12 mouse cellular contexts compared by ENCODE assay signal in the genomic region with DNA sequence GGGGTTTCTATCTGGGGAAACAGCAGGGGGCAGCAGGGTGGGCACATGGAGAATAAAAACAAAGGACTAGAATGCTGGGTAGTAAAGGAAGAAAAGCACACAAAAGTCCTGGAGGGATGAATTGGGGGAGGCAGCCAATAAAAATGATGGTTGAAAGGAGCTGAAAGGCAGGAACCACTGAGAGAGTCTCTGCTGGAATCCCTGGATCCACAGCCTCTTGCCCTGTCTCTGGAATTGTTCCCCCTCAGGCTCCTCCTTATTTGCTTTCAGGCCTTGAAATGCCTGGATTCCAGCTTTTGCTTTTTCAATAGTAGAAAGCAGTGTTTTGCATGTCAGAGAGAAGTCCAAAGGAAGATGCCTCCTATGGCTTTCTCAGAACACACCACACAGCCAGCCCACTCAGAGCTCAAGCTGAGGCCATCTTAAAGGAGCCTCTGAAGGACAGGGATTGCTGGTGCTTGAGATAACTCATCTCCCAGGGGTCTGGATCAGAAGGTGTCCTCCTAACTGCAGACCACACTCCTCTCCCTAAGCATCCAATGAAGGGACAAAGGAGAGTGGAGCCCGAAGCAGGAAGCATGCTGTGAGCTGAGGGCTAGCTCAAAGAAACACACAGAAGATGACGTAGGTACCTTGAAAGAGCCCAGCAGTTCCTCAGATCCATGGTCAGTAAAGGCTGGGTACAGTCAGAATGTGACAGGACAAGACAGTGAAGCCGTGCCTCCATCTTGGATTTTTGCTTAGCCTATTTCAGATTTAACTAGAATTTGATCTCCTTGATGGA. TPM values are rescaled to one million over a fixed set of nuclear protein-coding genes. Genes with fewer than 3 reads are reported as not detected.
DNase-seq lines count a peak whose midpoint lies in the region; ATAC-seq and TF ChIP-seq lines count a peak whose summit lies in the region.
"Had no signal": no experiment of that assay in that cellular context is flagged by ENCODE, and none has a peak within 500 bp of the region (broad histone marks: within the 10 kb centered on the region; RNA-seq: fewer than 3 reads in every experiment).

No protein-coding gene starts in this region.

- no peak for TF ChIP-seq CTCF in ES-Bruce4 (IDR thresholded peaks at IDR 0.05; ENCODE audit: low read depth, low read length)

- WGBS in forebrain, embryonic 10.5 days = 25% methylated on average over 3 of the region's 3 CpGs
- 83% methylated on average over 3 of the region's 3 CpGs for WGBS in limb, embryonic 11.5 days

- no peak overlapping the region for H3K4me2 ChIP-seq in limb, embryonic 11.5 days (ENCODE audit: low read depth, severe bottlenecking)
- H3K4me2 ChIP-seq: lung, embryonic 15.5 days; stomach, embryonic 15.5 days had no signal

- peaks cover 2% of the 10 kb centered on the region for H3K4me1 ChIP-seq in ES-Bruce4 (ENCODE audit: control insufficient read depth, insufficient read depth, low read length)
- H3K4me1 ChIP-seq in forebrain, embryonic 10.5 days = peaks cover 24% of the 10 kb centered on the region
- 0 out of 2 replicates have a peak, but pooled peaks cover 2% of the 10 kb centered on the region for H3K4me1 ChIP-seq in limb, embryonic 11.5 days (ENCODE audit: control insufficient read depth, insufficient read depth, low read length)
- H3K4me1 ChIP-seq: lung, embryonic 15.5 days; stomach, embryonic 15.5 days had no signal

- H3K27ac ChIP-seq in ES-Bruce4 (ENCODE audit: insufficient read depth, low read length) = peak overlapping the region; percentile 89
- peak overlapping the region; percentile 85 for H3K27ac ChIP-seq in forebrain, embryonic 10.5 days
- no peak overlapping the region for H3K27ac ChIP-seq in limb, embryonic 11.5 days (replicated peaks; ENCODE audit: low read depth, low read length)
- H3K27ac ChIP-seq: lung, embryonic 15.5 days; stomach, embryonic 15.5 days had no signal

- H3K27me3 ChIP-seq in ES-Bruce4 (ENCODE audit: control insufficient read depth, insufficient read depth, low read length, poor library complexity, severe bottlenecking) = no peaks in the 10 kb centered on the region
- no peaks in the 10 kb centered on the region for H3K27me3 ChIP-seq in forebrain, embryonic 10.5 days (ENCODE audit: poor library complexity, severe bottlenecking)
- no peaks in the 10 kb centered on the region for H3K27me3 ChIP-seq in limb, embryonic 11.5 days (ENCODE audit: control insufficient read depth, insufficient read depth, low read length)
- H3K27me3 ChIP-seq: lung, embryonic 15.5 days; stomach, embryonic 15.5 days had no signal

- no peak overlapping the region for H3K4me3 ChIP-seq in ES-Bruce4 (ENCODE audit: low read depth, low read length)
- H3K4me3 ChIP-seq in forebrain, embryonic 10.5 days = no peak overlapping the region
- no peak overlapping the region for H3K4me3 ChIP-seq in limb, embryonic 11.5 days (ENCODE audit: low read depth, low read length)
- H3K4me3 ChIP-seq: lung, embryonic 15.5 days; stomach, embryonic 15.5 days had no signal

- peak; percentile 33 for DNase-seq in NIH3T3 (ENCODE audit: low read depth)
- DNase-seq in forebrain, embryonic 10.5 days (ENCODE audit: extremely low spot score, low spot score) = peak; percentile 40
- peak; percentile 25 for DNase-seq in limb, embryonic 11.5 days (ENCODE audit: low spot score)
- no peak for DNase-seq in spleen, adult 12 weeks (ENCODE audit: low spot score)
- DNase-seq in right cerebral cortex, postnatal 36 days (ENCODE audit: low spot score in 2 of 2) = no peak
- no peak for DNase-seq in natural killer cell, adult 2 months (ENCODE audit: low spot score in 2 of 2)
- DNase-seq in adrenal gland, adult 8-10 months = no peak
- DNase-seq: heart, postnatal 4 days; layer of hippocampus, adult 9-11 months had no signal

- no peak for ATAC-seq in limb, embryonic 11.5 days (ENCODE audit: insufficient number of reproducible peaks, low FRiP score, low TSS enrichment, low read depth)

- H3K9me3 ChIP-seq in ES-Bruce4 (replicated peaks; ENCODE audit: control insufficient read depth, insufficient read depth, low read length, poor library complexity, severe bottlenecking) = no peaks in the 10 kb centered on the region
- no peaks in the 10 kb centered on the region for H3K9me3 ChIP-seq in forebrain, embryonic 10.5 days
- no peaks in the 10 kb centered on the region for H3K9me3 ChIP-seq in limb, embryonic 11.5 days (ENCODE audit: control insufficient read depth, low read length)
- H3K9me3 ChIP-seq: lung, embryonic 15.5 days; stomach, embryonic 15.5 days had no signal

- no peak for TF ChIP-seq EP300 in ES-Bruce4 (IDR thresholded peaks at IDR 0.05; ENCODE audit: insufficient read depth, low read depth, low read length)

- H3K9ac ChIP-seq in ES-Bruce4 (ENCODE audit: low read depth, poor library complexity, severe bottlenecking) = no peak overlapping the region
- no peak overlapping the region for H3K9ac ChIP-seq in limb, embryonic 11.5 days (ENCODE audit: low read length)
- H3K9ac ChIP-seq: lung, embryonic 15.5 days; stomach, embryonic 15.5 days had no signal

- TF ChIP-seq POLR2A in ES-Bruce4 (IDR thresholded peaks at IDR 0.05; ENCODE audit: insufficient read depth, low read length) = no peak

- H3K36me3 ChIP-seq in ES-Bruce4 (ENCODE audit: control insufficient read depth, insufficient read depth, low read length, poor library complexity, severe bottlenecking) = no peaks in the 10 kb centered on the region
- no peaks in the 10 kb centered on the region for H3K36me3 ChIP-seq in forebrain, embryonic 10.5 days (replicated peaks)
- no peaks in the 10 kb centered on the region for H3K36me3 ChIP-seq in limb, embryonic 11.5 days (ENCODE audit: control insufficient read depth, insufficient read depth, low read length)
- H3K36me3 ChIP-seq: lung, embryonic 15.5 days; stomach, embryonic 15.5 days had no signal

RNA-seq across cellular contexts. Expression of gene Ptn, which starts 48.4 kb away (rescaled TPM):
- 0.68 and 0.75 TPM in 2 replicates for polyA plus RNA-seq in ES-Bruce4 (2011; ENCODE audit: insufficient read depth, insufficient read length, low read depth, missing spikeins)
- polyA plus RNA-seq in forebrain, embryonic 10.5 days (2016; fragmentation: Nextera tagmentation; extraction: Ambion mirVana) = 142 and 150 TPM in 2 replicates
- polyA plus RNA-seq in limb, embryonic 11.5 days (2014; fragmentation: Nextera tagmentation; extraction: Ambion mirVana) = 616 and 623 TPM in 2 replicates
- 10 to 100 TPM; 62.3 to 89.5 (median 76.4) TPM for total RNA-seq in adrenal gland, adult 8-10 months (2022)

Comparison
In these comparisons a context has a peak if more than half of its experiments do, and no peak if none do; other contexts are left out.
1. DNase-seq: peak in NIH3T3 (single experiment), forebrain, embryonic 10.5 days (single experiment) and limb, embryonic 11.5 days (single experiment); none in spleen, adult 12 weeks (single experiment), right cerebral cortex, postnatal 36 days (0 of 2), natural killer cell, adult 2 months (0 of 2) and adrenal gland, adult 8-10 months (single experiment).
2. RNA of gene Ptn, which starts 48.4 kb away (polyA plus RNA-seq): 616 to 623 TPM in limb, embryonic 11.5 days and 142 to 150 TPM in forebrain, embryonic 10.5 days; 0.68 to 0.75 TPM in ES-Bruce4; every median in the first group is over 10 times any median in the second.